In the genomic region with DNA sequence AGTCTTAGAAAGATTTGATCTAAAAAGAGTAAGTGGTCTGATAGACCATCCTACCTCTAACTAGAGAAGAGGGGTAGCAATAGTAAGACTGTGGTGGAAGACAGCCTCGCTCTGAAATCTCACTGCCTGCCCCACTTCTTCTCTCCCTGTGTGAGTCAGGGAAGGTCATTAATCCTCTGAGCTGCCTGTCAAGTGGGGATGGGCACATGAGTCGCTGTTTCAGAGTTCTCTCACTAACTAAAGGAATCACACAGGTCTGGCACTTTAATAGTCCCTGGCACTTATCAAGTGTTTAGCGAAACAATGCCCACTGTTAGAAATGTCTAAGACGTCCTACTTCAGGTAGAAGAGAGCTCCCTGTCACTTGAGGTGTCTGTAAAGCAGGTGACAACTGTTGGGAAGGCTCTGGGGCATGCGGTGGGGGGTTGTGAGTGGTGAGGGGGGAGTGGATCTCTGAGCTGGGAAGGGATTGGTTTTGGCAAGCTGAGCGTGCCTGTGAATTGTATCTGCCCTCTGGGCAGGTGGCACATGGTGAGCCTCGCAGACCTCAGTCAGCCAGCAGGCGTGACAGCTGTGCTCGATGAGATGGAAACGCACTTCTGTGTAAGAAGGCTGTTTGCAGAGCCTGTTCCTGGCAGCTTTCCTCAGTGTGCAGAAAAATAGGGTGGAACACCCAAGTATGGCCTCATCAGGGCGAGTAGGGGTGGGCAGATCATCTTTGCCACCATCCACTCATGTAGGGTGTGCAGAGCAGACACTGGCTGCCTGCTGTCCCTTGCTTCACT, we compare ENCODE assay signal across 9 mouse cellular contexts. TPM values are rescaled to one million over a fixed set of nuclear protein-coding genes. Genes with fewer than 3 reads are reported as not detected.
A peak's percentile ranks its signal among the peaks of the same experiment; 100 is the strongest.
DNase-seq lines count a peak whose midpoint lies in the region; ATAC-seq and TF ChIP-seq lines count a peak whose summit lies in the region.
"Had no signal": no experiment of that assay in that cellular context is flagged by ENCODE, and none has a peak within 500 bp of the region (broad histone marks: within the 10 kb centered on the region; RNA-seq: fewer than 3 reads in every experiment).

No protein-coding gene starts in this region.

- DNase-seq in layer of hippocampus, adult 18-20 months (ENCODE audit: low spot score in 2 of 2), result peak; percentile 43 to 70
- no peak for DNase-seq in layer of hippocampus, adult 9-10 months (ENCODE audit: low spot score)
- DNase-seq in cerebellum, postnatal 36 days, result peak; percentile 21 to 37
- peak; percentile 63 to 65 for DNase-seq in layer of hippocampus, postnatal 14 days (ENCODE audit: low spot score in 2 of 2)
- peak; percentile 13 for DNase-seq in stomach, postnatal 0 days (ENCODE audit: low spot score)
- DNase-seq in gastrocnemius, adult 8-10 months (ENCODE audit: low spot score in 2 of 2), result no peak
- DNase-seq in urinary bladder, postnatal 36 days (ENCODE audit: low spot score in 2 of 2), result no peak

- no peak overlapping the region for H3K27ac ChIP-seq in stomach, postnatal 0 days (replicated peaks)
- H3K27ac ChIP-seq: heart, embryonic 15.5 days had no signal

- H3K4me2 ChIP-seq in stomach, postnatal 0 days (replicated peaks; ENCODE audit: low read depth), result no peak overlapping the region
- H3K4me2 ChIP-seq: heart, embryonic 15.5 days had no signal

- WGBS in stomach, postnatal 0 days, result 51% methylated on average over 11 of the region's 11 CpGs

- H3K4me1 ChIP-seq in stomach, postnatal 0 days (replicated peaks; ENCODE audit: control insufficient read depth, insufficient read depth), result no peaks in the 10 kb centered on the region

- no peaks in the 10 kb centered on the region for H3K36me3 ChIP-seq in stomach, postnatal 0 days (ENCODE audit: control insufficient read depth, insufficient read depth, low read length)
- H3K36me3 ChIP-seq: heart, embryonic 15.5 days had no signal

- H3K9me3 ChIP-seq in stomach, postnatal 0 days (ENCODE audit: control insufficient read depth, low read length), result no peaks in the 10 kb centered on the region
- H3K9me3 ChIP-seq: heart, embryonic 15.5 days had no signal

- ATAC-seq in stomach, postnatal 0 days (ENCODE audit: low FRiP score, low TSS enrichment), result no peak
- ATAC-seq in monocyte, adult 5-6 weeks (replicated peaks; ENCODE audit: insufficient number of reproducible peaks, low FRiP score, low TSS enrichment, poor library complexity, severe bottlenecking), result no peak

- H3K9ac ChIP-seq in stomach, postnatal 0 days (ENCODE audit: low read length), result no peak overlapping the region
- H3K9ac ChIP-seq: heart, embryonic 15.5 days had no signal

- TF ChIP-seq CTCF in stomach, postnatal 0 days (IDR thresholded peaks at IDR 0.05; ENCODE audit: low read depth), result no peak

- no peak overlapping the region for H3K4me3 ChIP-seq in stomach, postnatal 0 days (ENCODE audit: low read depth, low read length)
- H3K4me3 ChIP-seq: heart, embryonic 15.5 days had no signal

- no peaks in the 10 kb centered on the region for H3K27me3 ChIP-seq in stomach, postnatal 0 days (ENCODE audit: control insufficient read depth, insufficient read depth, low read length)
- H3K27me3 ChIP-seq: heart, embryonic 15.5 days had no signal

- no peak for TF ChIP-seq EP300 in stomach, postnatal 0 days (optimal IDR thresholded peaks at IDR 0.05)

RNA-seq across cellular contexts. Expression of gene Thbs4, which starts 57.9 kb away (rescaled TPM):
- total RNA-seq in layer of hippocampus, adult 18-20 months (2021), result 10 to 100 TPM; 23.1 to 24.3 TPM
- total RNA-seq in layer of hippocampus, postnatal 14 days (2021), result 10 to 100 TPM; 11.7 to 13.5 TPM
- 0.72 and 0.93 TPM in 2 replicates for polyA plus RNA-seq in stomach, postnatal 0 days (2015; fragmentation: Nextera tagmentation; extraction: Ambion mirVana)
- total RNA-seq in monocyte, adult 5-6 weeks (2017), result not detected in 3 replicates
- total RNA-seq in gastrocnemius, adult 8-10 months (2022), result 10 to 100 TPM; 26.9 to 99.8 (median 59.9) TPM

Comparison
In these comparisons a context has a peak if more than half of its experiments do, and no peak if none do; other contexts are left out.
1. DNase-seq: peak in layer of hippocampus, adult 18-20 months (2 of 2), cerebellum, postnatal 36 days (2 of 2), layer of hippocampus, postnatal 14 days (2 of 2) and stomach, postnatal 0 days (single experiment); none in layer of hippocampus, adult 9-10 months (single experiment), gastrocnemius, adult 8-10 months (0 of 2) and urinary bladder, postnatal 36 days (0 of 2).
2. RNA of gene Thbs4, which starts 57.9 kb away (total RNA-seq): 26.9 to 99.8 TPM in gastrocnemius, adult 8-10 months, 23.1 to 24.3 TPM in layer of hippocampus, adult 18-20 months and 11.7 to 13.5 TPM in layer of hippocampus, postnatal 14 days; not detected in monocyte, adult 5-6 weeks; every median in the first group is over 10 times any median in the second.